Mouse (Mus musculus) forebrain, embryonic 10.5 days (tissue): Measurements from ENCODE around the gene Lgals4. TPM values are rescaled to one million over a fixed set of nuclear protein-coding genes. Genes with fewer than 3 reads are reported as not detected.
"Not testable (repeated sequence)": the region's sequence is repeated elsewhere in the genome, so short reads cannot be mapped to it uniquely, and the experiment has no call there.

Experiments
- DNase-seq: peaks from one replicate; pipeline ENCODE4 v3.0.0-alpha.2; 2017; ENCODE audit warnings: low spot score; ENCODE audit errors: extremely low spot score
- H3K27ac ChIP-seq: fragments of 300-500 bp; sonication (generic); 2 replicates; pipeline ENCODE4 v1.5.1; 2016; ENCODE audit warnings: mild to moderate bottlenecking
- H3K27me3 ChIP-seq: fragments of 300-500 bp; sonication (generic); 2 replicates; pipeline ENCODE4 v1.6.1; 2016; ENCODE audit warnings: mild to moderate bottlenecking; ENCODE audit not compliant: poor library complexity, severe bottlenecking
- H3K36me3 ChIP-seq: fragments of 300-500 bp; sonication (generic); replicated peaks from 2 replicates; pipeline ENCODE4 v1.6.1; 2016; ENCODE audit warnings: mild to moderate bottlenecking, moderate library complexity
- H3K4me1 ChIP-seq: fragments of 300-500 bp; sonication (generic); 2 replicates; pipeline ENCODE4 v1.6.1; 2016
- H3K4me3 ChIP-seq: fragments of 300-500 bp; sonication (generic); 2 replicates; pipeline ENCODE4 v1.5.1; 2016; ENCODE audit warnings: mild to moderate bottlenecking, moderate library complexity
- H3K9me3 ChIP-seq: fragments of 300-500 bp; sonication (generic); 2 replicates; pipeline ENCODE4 v1.6.1; 2016; ENCODE audit warnings: mild to moderate bottlenecking, moderate library complexity
- WGBS: fragments of 180-500 bp; shearing (Covaris S2); methylation state at CpG from one replicate; pipeline ENCODE4 v1.1.7; 2016; 5-methylcytosine and 5-hydroxymethylcytosine counted together
- polyA plus RNA-seq: library from polyadenylated mRNA; unstranded; fragments of >200 nt; fragmentation: Nextera tagmentation; extraction: Ambion mirVana; gene quantifications from 2 replicates; pipeline ENCODE4 v1.2.1, GENCODE M21; 2016

Lgals4 gene
- polyA plus RNA-seq, 1 experiment from 2014 or later = 2.9 TPM

- Histone ChIP-seq H3K27me3 (peaks cover 10% of the 10 kb centered on the region; the same call in 1 of the 2 replicates), H3K9me3 (peaks cover 6% of the 10 kb centered on the region; the same call in 1 of the 2 replicates), H3K27ac (peak overlapping the region; percentile 40), H3K4me3 (no peak overlapping the region; the same call in 1 of the 2 replicates), H3K36me3 (no peaks in the 10 kb centered on the region), H3K4me1 (peaks cover 32% of the 10 kb centered on the region)
- 52% methylated on average over 9 of the region's 9 CpGs for WGBS
- DNase-seq = no peak
These were observed 30.7 kb downstream of the Lgals4 start for GRCm38 (mm10) chr7:28864288-28864750.

DNA sequence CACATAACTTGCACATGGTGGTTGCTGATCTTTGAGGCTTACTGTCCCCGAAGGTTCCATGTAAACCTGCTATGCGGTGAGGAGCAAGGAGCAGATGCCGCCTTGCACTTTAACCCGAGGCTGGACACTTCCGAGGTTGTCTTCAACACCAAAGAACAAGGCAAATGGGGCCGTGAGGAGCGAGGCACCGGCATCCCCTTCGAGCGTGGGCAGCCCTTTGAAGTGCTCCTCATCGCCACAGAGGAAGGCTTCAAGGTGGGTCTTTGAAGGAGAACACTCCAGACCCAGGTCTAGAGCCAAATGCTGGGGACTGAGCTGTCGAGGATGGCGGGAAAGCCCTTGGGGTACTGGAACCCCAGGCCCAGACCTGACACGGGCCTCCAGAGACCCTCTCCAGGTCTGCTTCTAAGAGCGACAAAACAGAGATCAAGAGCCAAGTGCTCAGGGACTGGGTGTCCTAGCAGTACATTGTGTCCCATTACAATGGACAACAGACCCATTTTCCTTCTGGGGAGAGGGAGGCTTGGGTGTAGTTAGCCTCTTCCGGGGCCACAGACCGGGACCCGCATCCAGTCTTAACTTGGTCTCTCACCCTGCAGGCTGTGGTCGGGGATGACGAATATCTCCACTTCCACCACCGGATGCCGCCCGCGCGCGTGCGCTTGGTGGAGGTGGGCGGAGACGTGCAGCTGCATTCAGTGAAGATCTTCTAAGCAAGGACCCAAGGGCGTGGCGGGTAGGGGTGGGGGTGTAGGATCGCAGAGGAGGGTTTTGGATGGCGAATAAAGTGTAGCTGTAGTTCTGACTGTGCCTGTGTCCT is 32.0 kb downstream of the Lgals4 start:
- Histone ChIP-seq H3K27ac (peak overlapping the region; percentile 68), H3K4me1 (peaks cover 32% of the 10 kb centered on the region), H3K36me3 (no peaks in the 10 kb centered on the region), H3K4me3 (peak overlapping the region; percentile 40), H3K27me3 (peaks cover 10% of the 10 kb centered on the region; the same call in 1 of the 2 replicates), H3K9me3 (peaks cover 4% of the 10 kb centered on the region; the same call in 1 of the 2 replicates)
- WGBS = 49% methylated on average over 33 of the region's 33 CpGs
- peak; percentile 67 for DNase-seq

DNA sequence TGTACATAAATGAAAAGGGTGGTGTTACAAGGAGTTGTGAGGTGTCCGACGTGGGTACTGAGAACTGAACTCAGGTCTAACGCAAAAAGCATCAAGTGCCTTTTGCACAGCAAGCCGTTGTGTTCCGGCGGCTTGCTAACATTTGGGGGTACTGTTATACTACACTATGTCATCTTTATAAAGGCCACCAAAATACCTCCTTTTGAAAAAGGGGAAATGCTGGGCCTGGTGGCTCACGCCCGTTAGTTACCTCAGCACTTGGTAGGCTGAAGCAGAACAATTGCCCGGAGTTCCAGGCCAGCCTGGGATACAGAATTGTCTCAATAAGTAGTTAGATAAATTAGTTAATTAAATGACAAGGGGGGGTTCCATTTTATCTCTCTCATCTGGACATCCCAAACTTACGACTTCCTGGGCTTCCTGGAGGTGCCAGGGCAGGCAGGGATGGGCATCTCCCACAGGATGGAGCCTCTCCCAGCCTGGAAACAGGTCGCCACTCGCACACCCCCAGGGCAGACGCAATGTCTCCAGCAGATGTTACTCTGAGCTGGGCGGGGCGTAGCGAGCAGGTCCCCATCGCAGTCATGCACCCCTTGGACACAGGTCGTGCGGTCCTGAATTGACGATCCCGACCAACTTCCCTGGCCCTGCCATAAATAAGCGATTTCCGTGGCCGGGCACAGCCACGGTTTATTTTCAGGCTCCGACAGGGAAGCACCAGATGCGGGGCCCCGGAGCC is 33.3 kb downstream of the Lgals4 start:
- Histone ChIP-seq H3K4me3 (peak overlapping the region; percentile 20; the same call in 1 of the 2 replicates), H3K27me3 (peaks cover 10% of the 10 kb centered on the region; the same call in 1 of the 2 replicates), H3K4me1 (peaks cover 32% of the 10 kb centered on the region), H3K9me3 (no peaks in the 10 kb centered on the region), H3K36me3 (no peaks in the 10 kb centered on the region), H3K27ac (peak overlapping the region; percentile 51; the same call in 1 of the 2 replicates)
- no peak for DNase-seq
- WGBS = 91% methylated on average over 28 of the region's 28 CpGs

GRCm38 (mm10) chr7:28867508-28868340 is 34.1 kb downstream of the Lgals4 start:
- H3K9me3 ChIP-seq, H3K36me3 ChIP-seq: not testable (repeated sequence)
- peak; percentile 71 for DNase-seq
- Histone ChIP-seq H3K27ac (peak overlapping the region; percentile 51; the same call in 1 of the 2 replicates), H3K27me3 (peaks cover 10% of the 10 kb centered on the region; the same call in 1 of the 2 replicates), H3K4me3 (peak overlapping the region; percentile 20), H3K4me1 (peaks cover 32% of the 10 kb centered on the region)
- 32% methylated on average over 23 of the region's 23 CpGs for WGBS

DNA sequence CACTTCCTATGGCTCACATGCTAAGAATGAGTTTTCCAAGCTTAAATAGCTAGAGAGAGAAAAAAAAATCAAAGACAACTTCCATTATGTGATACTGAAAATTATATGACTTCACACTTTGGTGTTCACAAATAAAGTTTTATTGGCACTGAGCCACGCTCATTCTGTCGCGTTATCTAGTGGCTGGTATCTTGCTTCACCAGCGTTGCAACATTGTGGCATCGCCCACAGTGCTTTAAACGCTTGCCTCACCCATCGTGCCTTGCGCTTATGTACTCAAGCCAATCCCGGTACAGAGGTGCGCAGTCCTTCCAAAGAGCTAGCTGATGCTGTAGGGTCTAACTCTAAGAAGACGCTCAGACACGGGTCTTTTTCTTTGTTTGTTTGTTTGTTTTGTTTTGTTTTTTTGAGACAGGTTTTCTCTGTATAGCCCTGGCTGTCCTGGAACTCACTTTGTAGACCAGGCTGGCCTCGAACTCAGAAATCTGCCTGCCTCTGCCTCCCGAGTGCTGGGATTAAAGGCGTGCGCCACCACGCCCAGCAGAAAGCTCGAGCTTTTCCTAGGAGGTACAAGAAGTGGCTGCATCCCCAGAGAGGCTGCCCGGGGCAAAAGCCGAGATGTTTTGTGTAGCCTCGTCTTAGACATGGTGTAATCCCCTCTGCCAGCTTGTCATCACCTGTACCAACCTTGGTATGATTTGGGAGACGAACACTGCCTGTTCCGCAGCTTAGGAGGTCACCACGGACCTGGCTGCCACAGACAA is 37.4 kb downstream of the Lgals4 start:
- Histone ChIP-seq H3K36me3 (no peaks in the 10 kb centered on the region), H3K4me3 (no peak overlapping the region), H3K27me3 (no peaks in the 10 kb centered on the region), H3K27ac (no peak overlapping the region), H3K9me3 (no peaks in the 10 kb centered on the region), H3K4me1 (peaks cover 8% of the 10 kb centered on the region)
- 87% methylated on average over 24 of the region's 24 CpGs for WGBS
- no peak for DNase-seq

DNA sequence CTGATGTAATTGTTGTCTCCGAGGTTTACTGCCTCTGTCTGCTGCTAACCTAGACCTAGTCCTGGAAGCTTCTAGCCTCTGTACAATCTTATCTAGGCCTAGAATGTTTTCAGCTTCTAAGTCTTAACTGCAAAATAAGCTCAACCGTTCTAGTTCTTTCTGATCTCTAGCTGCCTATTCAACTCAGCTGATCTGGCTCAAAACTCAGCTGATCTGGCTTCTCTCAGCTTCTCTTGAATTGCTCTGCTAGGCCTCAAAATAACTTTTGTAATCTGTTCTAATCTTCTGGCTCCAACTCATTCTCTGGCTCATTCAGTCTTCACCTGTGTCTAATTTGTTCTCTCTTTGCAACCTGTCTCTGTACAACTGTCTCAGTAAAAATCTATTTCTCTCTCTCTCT is 40.9 kb downstream of the Lgals4 start:
- WGBS = 78% methylated on average over 2 of the region's 2 CpGs
- Histone ChIP-seq H3K27ac (no peak overlapping the region), H3K36me3 (no peaks in the 10 kb centered on the region), H3K4me3 (no peak overlapping the region), H3K27me3 (no peaks in the 10 kb centered on the region), H3K9me3 (no peaks in the 10 kb centered on the region), H3K4me1 (no peaks in the 10 kb centered on the region)
- no peak for DNase-seq

- Histone ChIP-seq H3K4me3 (no peak overlapping the region), H3K36me3 (no peaks in the 10 kb centered on the region), H3K27ac (no peak overlapping the region), H3K27me3 (no peaks in the 10 kb centered on the region), H3K9me3 (no peaks in the 10 kb centered on the region), H3K4me1 (peaks cover 6% of the 10 kb centered on the region)
- 87% methylated on average over 4 of the region's 4 CpGs for WGBS
- DNase-seq = no peak
These were observed 42.4 kb downstream of the Lgals4 start for GRCm38 (mm10) chr7:28876099-28876498.

DNA sequence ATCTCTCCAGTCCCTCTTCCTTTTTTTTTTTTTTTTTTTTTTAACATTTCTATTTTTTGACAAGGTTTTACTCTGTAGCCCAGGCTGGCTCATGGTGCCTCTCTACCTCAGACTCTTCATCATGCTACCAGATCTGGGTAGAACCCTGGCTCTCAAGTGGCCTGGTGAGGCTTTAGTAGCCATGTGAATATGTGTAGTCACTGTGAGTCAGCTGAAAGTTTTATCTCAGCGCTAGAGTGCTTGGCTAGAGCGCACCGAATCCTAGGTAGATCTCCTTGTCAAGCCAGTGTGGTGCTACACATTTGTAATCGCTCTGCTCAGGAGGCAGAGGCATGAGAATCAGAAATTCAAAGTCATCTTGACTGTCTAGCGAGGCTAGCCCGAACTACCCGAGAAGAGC is 43.5 kb downstream of the Lgals4 start:
- 89% methylated on average over 7 of the region's 7 CpGs for WGBS
- H3K9me3 ChIP-seq = no peaks in the 10 kb centered on the region
- peaks cover 15% of the 10 kb centered on the region for H3K4me1 ChIP-seq
- H3K27me3 ChIP-seq = no peaks in the 10 kb centered on the region
- H3K36me3 ChIP-seq = no peaks in the 10 kb centered on the region
- no peak overlapping the region for H3K27ac ChIP-seq
- no peak overlapping the region for H3K4me3 ChIP-seq
- no peak for DNase-seq

- WGBS = 88% methylated on average over 4 of the region's 4 CpGs
- H3K36me3 ChIP-seq = no peaks in the 10 kb centered on the region
- H3K27me3 ChIP-seq = no peaks in the 10 kb centered on the region
- no peak overlapping the region for H3K27ac ChIP-seq
- no peak for DNase-seq
- no peak overlapping the region for H3K4me3 ChIP-seq
- no peaks in the 10 kb centered on the region for H3K9me3 ChIP-seq
- H3K4me1 ChIP-seq = peaks cover 15% of the 10 kb centered on the region
These were observed 44.2 kb downstream of the Lgals4 start for GRCm38 (mm10) chr7:28877856-28878255.

DNA sequence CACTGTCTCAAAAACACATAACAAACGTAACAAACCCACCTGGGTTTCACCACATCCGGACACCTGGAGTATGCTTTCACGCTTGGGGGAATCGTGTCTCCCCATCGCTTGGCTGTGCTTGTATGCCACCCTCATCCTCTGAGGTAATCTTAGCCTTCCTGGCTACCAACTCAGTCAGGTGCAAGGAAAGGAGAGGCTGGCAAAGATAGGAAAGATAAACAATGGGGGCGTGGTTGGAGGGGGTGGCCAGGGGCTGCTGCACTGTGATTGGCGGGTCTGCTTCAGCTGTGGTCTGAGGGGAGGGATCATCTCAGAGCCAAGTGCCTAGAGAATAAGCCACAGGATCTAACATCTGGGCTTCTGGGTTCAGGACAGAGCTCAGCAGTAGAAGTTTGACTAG is 46.0 kb downstream of the Lgals4 start:
- no peak overlapping the region for H3K4me3 ChIP-seq
- peaks cover 15% of the 10 kb centered on the region for H3K4me1 ChIP-seq
- DNase-seq = no peak
- WGBS = 79% methylated on average over 7 of the region's 7 CpGs
- H3K36me3 ChIP-seq = no peaks in the 10 kb centered on the region
- H3K9me3 ChIP-seq = no peaks in the 10 kb centered on the region
- H3K27me3 ChIP-seq = no peaks in the 10 kb centered on the region
- no peak overlapping the region for H3K27ac ChIP-seq

- no peaks in the 10 kb centered on the region for H3K36me3 ChIP-seq
- H3K27me3 ChIP-seq = no peaks in the 10 kb centered on the region
- no peak overlapping the region for H3K4me3 ChIP-seq
- peaks cover 15% of the 10 kb centered on the region for H3K4me1 ChIP-seq
- no peaks in the 10 kb centered on the region for H3K9me3 ChIP-seq
- H3K27ac ChIP-seq = no peak overlapping the region
- WGBS = 86% methylated on average over 10 of the region's 10 CpGs
- DNase-seq = no peak
These were observed 46.9 kb downstream of the Lgals4 start for GRCm38 (mm10) chr7:28880554-28880953.

DNA sequence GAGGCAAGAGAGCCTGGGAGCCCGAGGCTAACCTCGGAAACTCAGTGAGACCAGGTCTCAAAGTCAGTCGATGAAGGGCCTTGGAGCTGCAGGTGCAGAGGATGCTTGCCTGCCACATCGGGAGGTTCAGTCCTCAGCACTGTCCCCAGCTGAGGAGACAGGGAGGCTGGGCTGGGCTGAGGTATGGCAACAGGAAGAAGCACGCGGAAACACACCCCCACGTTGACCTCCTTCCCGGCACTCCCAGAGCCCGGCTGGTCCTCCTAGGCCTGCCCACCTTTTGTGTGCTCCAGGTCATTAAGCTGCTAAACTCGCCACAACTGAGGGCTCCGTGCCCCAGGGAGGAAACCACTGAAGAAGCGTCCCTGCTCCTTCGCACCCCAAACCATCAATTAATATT is 47.5 kb downstream of the Lgals4 start, which contains the start of gene Capn12:
Gene Capn12, plus strand, starts transcription at position 224 of the 400 bp plus-strand sequence.
- Histone ChIP-seq H3K4me1 (peaks cover 15% of the 10 kb centered on the region), H3K4me3 (no peak within 1 kb of the TSS), H3K9me3 (no peaks in the 10 kb centered on the region), H3K36me3 (no peaks in the 10 kb centered on the region), H3K27me3 (peaks cover 4% of the 10 kb centered on the region), H3K27ac (peak within 1 kb of the TSS; percentile 51)
- WGBS = 42% methylated on average over 13 of the region's 13 CpGs
- DNase-seq = no peak
